Mouse (Mus musculus) liver, embryonic 12.5 days (tissue): ENCODE data around the gene Zfp972. TPM values are rescaled to one million over a fixed set of nuclear protein-coding genes. Genes with fewer than 3 reads are reported as not detected.
A peak's percentile ranks its signal among the peaks of the same experiment; 100 is the strongest.
"Not testable (repeated sequence)": the region's sequence is repeated elsewhere in the genome, so short reads cannot be mapped to it uniquely, and the experiment has no call there.

ENCODE experiments used
- ATAC-seq: fragments of 200-750 bp; cut with Nextera tagmentation; 2 replicates; pipeline ENCODE4 v1.8.0; 2017; ENCODE audit warnings: moderate number of reproducible peaks, mild to moderate bottlenecking, moderate library complexity
- H3K27ac ChIP-seq: fragments of 300-500 bp; sonication (generic); 2 replicates; pipeline ENCODE4 v1.5.1; 2016; ENCODE audit warnings: mild to moderate bottlenecking
- H3K27me3 ChIP-seq: fragments of 300-500 bp; sonication (generic); replicated peaks from 2 replicates; pipeline ENCODE4 v1.6.1; 2016; ENCODE audit warnings: mild to moderate bottlenecking, moderate library complexity
- H3K36me3 ChIP-seq: fragments of 300-500 bp; sonication (generic); 2 replicates; pipeline ENCODE4 v1.6.1; 2016; ENCODE audit warnings: mild to moderate bottlenecking, moderate library complexity
- H3K4me1 ChIP-seq: fragments of 300-500 bp; sonication (generic); 2 replicates; pipeline ENCODE4 v1.6.1; 2016
- H3K4me2 ChIP-seq: fragments of 300-500 bp; sonication (generic); 2 replicates; pipeline ENCODE4 v1.6.1; 2016; ENCODE audit warnings: mild to moderate bottlenecking, moderate library complexity
- H3K4me3 ChIP-seq: fragments of 300-500 bp; sonication (generic); 2 replicates; pipeline ENCODE4 v1.5.1; 2016; ENCODE audit warnings: mild to moderate bottlenecking, moderate library complexity
- H3K9ac ChIP-seq: fragments of 300-500 bp; sonication (generic); 2 replicates; pipeline ENCODE4 v1.6.1; 2016; ENCODE audit warnings: mild to moderate bottlenecking, moderate library complexity
- H3K9me3 ChIP-seq: fragments of 300-500 bp; sonication (generic); replicated peaks from 2 replicates; pipeline ENCODE4 v1.6.1; 2016; ENCODE audit warnings: mild to moderate bottlenecking, moderate library complexity
- WGBS: fragments of 180-500 bp; shearing (Covaris S2); methylation state at CpG from one replicate; pipeline ENCODE4 v1.1.7; 2016; ENCODE audit not compliant: insufficient replicate concordance; 5-methylcytosine and 5-hydroxymethylcytosine counted together
- polyA plus RNA-seq: library from polyadenylated mRNA; unstranded; fragments of >200 nt; fragmentation: Nextera tagmentation; extraction: Ambion mirVana; gene quantifications from 2 replicates; pipeline ENCODE4 v1.2.1, GENCODE M21; 2016

The Zfp972 gene
- polyA plus RNA-seq = 0.35 and 0.41 TPM in 2 replicates

- H3K27ac ChIP-seq, ATAC-seq, H3K9me3 ChIP-seq, H3K27me3 ChIP-seq, H3K4me2 ChIP-seq, H3K9ac ChIP-seq, H3K4me3 ChIP-seq, H3K4me1 ChIP-seq, H3K36me3 ChIP-seq: not testable (repeated sequence)
- 53% methylated on average over 4 of the region's 5 CpGs for WGBS
Measured at GRCm38 (mm10) chr2:177925563-177926103, at the start of gene Zfp972. Gene Zfp972 (minus strand): TSS chr2:177925613.

GRCm38 (mm10) chr2:177974814-177975213 lies 49.4 kb upstream of the Zfp972 start:
- H3K27me3 ChIP-seq, H3K27ac ChIP-seq, H3K36me3 ChIP-seq, H3K9me3 ChIP-seq, H3K9ac ChIP-seq, ATAC-seq, H3K4me3 ChIP-seq, H3K4me1 ChIP-seq, H3K4me2 ChIP-seq: not testable (repeated sequence)
- 48% methylated on average over 7 of the region's 7 CpGs for WGBS

GRCm38 (mm10) chr2:177957145-177957544 lies 31.7 kb upstream of the Zfp972 start, which contains the start of gene Gm14326:
Gene Gm14326 (minus strand): TSS chr2:177957297.
- H3K9me3 ChIP-seq, ATAC-seq, H3K4me1 ChIP-seq, H3K27me3 ChIP-seq, H3K27ac ChIP-seq, H3K36me3 ChIP-seq: not testable (repeated sequence)
- peak within 1 kb of the TSS; percentile 58 for H3K4me2 ChIP-seq
- peak within 1 kb of the TSS; percentile 58; the same call in 1 of the 2 replicates for H3K9ac ChIP-seq
- WGBS = 3% methylated on average over 7 of the region's 7 CpGs
- H3K4me3 ChIP-seq = peak within 1 kb of the TSS; percentile 60

- H3K27ac ChIP-seq, H3K27me3 ChIP-seq, H3K36me3 ChIP-seq, H3K4me1 ChIP-seq, H3K9me3 ChIP-seq, ATAC-seq: not testable (repeated sequence)
- Histone ChIP-seq H3K9ac (peak overlapping the region; percentile 58; the same call in 1 of the 2 replicates), H3K4me2 (peak overlapping the region; percentile 58), H3K4me3 (peak overlapping the region; percentile 60)
- under 1% methylated on average over 18 of the region's 18 CpGs for WGBS
Measured at GRCm38 (mm10) chr2:177956734-177957133, 31.3 kb upstream of the Zfp972 start.

DNA sequence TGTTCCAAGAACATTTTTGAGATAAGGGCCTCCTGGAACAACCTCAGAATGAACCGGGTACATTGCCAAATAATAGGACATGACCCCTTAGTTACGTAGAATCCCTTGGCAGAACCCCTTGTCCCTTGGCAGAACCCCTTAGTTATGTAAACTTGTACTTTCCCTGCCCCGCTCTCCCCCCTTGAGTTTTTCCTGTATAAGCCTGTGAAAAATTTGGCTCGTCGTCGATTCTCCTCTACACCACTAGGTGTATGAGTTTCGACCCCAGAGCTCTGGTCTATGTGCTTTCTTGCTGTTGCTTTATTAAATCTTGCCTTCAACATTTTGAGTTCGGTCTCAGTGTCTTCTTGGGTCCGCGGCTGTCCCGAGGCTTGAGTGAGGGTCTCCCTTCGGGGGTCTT lies 22.1 kb downstream of the Zfp972 start:
- not testable (repeated sequence) for H3K9ac ChIP-seq, H3K4me3 ChIP-seq, H3K4me1 ChIP-seq, H3K4me2 ChIP-seq, H3K27me3 ChIP-seq, H3K9me3 ChIP-seq, ATAC-seq, H3K36me3 ChIP-seq, H3K27ac ChIP-seq
- WGBS = no CpG with 5 or more reads among the region's 12 CpGs

- 47% methylated on average over 2 of the region's 3 CpGs for WGBS
Measured at GRCm38 (mm10) chr2:177898171-177898570, 27.2 kb downstream of the Zfp972 start.

DNA sequence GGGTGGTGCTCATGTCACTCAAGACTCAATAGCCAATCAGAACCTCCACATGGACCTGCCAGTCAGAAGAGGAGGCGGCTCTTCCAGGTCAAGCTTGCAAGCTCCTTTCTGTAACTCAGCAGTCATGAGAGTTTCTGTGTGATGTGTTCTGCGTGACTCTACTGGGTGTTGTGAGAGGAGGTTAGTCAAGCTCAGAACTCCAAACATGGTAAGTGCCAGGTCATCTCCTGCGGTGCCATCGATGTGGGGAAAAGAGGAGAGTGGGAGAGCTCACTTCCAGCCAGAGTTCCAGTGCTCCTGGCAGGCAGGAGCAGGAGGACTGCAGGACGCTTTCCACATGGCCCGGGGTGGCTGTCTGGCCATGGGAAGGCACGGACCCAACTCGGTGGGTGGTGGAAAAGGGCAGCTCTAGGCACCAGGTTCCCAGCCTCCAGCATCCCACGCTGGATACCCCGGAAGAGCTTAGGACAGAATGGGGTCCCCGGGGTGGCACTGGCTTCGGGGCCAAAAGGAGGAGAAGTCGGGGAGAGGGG lies 28.3 kb downstream of the Zfp972 start, which contains the start of gene Gm14327:
Gene Gm14327 (plus strand): TSS at position 51 of the 533 bp plus-strand sequence.
- H3K9me3 ChIP-seq, H3K27ac ChIP-seq, H3K36me3 ChIP-seq, ATAC-seq, H3K27me3 ChIP-seq, H3K4me1 ChIP-seq, H3K9ac ChIP-seq: not testable (repeated sequence)
- H3K4me3 ChIP-seq = peak within 1 kb of the TSS; percentile 15; the same call in 1 of the 2 replicates
- 32% methylated on average over 11 of the region's 13 CpGs for WGBS
- peak within 1 kb of the TSS; percentile 18; the same call in 1 of the 2 replicates for H3K4me2 ChIP-seq

More at GRCm38 (mm10) chr2:177898171-177898570, 27.2 kb downstream of the Zfp972 start:
- H3K4me3 ChIP-seq, H3K9ac ChIP-seq, H3K27me3 ChIP-seq, H3K36me3 ChIP-seq, H3K9me3 ChIP-seq, H3K27ac ChIP-seq, ATAC-seq, H3K4me1 ChIP-seq, H3K4me2 ChIP-seq: not testable (repeated sequence)

- not testable (repeated sequence) for H3K27ac ChIP-seq, H3K9ac ChIP-seq, H3K4me1 ChIP-seq, H3K9me3 ChIP-seq, H3K4me2 ChIP-seq, H3K36me3 ChIP-seq, H3K27me3 ChIP-seq, ATAC-seq, H3K4me3 ChIP-seq
- WGBS = 74% methylated on average over 14 of the region's 14 CpGs
Measured at GRCm38 (mm10) chr2:177887743-177888142, 37.7 kb downstream of the Zfp972 start.

DNA sequence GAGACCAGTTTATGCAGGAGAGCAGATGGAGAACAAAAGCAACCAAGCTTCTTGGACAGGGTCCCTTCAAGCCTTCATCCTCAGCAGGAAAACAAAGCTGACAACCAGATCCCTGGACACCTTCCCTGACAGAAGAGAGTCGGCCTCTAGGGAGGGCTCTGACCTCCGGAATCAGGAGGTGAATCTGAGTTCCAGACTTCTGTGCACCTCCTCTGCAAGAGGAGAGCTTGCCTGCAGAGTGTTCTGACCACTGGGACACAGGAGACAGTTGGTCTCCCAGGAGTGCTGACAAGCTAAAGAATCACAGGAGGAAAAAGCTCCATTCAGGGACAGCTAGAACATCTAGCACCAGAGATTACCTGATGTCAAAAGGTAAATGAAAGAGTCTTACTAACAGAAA lies 63.2 kb downstream of the Zfp972 start:
- not testable (repeated sequence) for H3K27ac ChIP-seq, H3K4me1 ChIP-seq, H3K9ac ChIP-seq, H3K27me3 ChIP-seq, ATAC-seq, H3K4me3 ChIP-seq, H3K4me2 ChIP-seq, H3K9me3 ChIP-seq, H3K36me3 ChIP-seq
- 70% methylated on average over 2 of the region's 2 CpGs for WGBS

Other genes starting within 250 kb of the Zfp972 start
- gene Gm14322, start 166.3 kb downstream of the Zfp972 start, polyA plus RNA-seq = 1.9 and 3.2 TPM in 2 replicates
- 7.5 and 11.1 TPM in 2 replicates for gene Gm14325, start 85.3 kb downstream of the Zfp972 start, polyA plus RNA-seq
- gene Gm14327, start 28.5 kb downstream of the Zfp972 start, polyA plus RNA-seq = 1.6 and 1.8 TPM in 2 replicates
- 5.6 and 6.4 TPM in 2 replicates for gene Gm14326, start 31.7 kb upstream of the Zfp972 start, polyA plus RNA-seq
- 5.4 and 6.0 TPM in 2 replicates for gene Zfp971, start 97.7 kb upstream of the Zfp972 start, polyA plus RNA-seq
- 4.7 and 6.1 TPM in 2 replicates for gene Zfp931, start 152.9 kb upstream of the Zfp972 start, polyA plus RNA-seq
- gene Phactr3, start 193.4 kb upstream of the Zfp972 start, polyA plus RNA-seq = 0.18 TPM in 1 of 2 replicates, not detected in the other